In genomic region chr8:89632304-89632703, GRCm38 (mm10) we compare ENCODE assay signal across 23 mouse cellular contexts.
DNase-seq lines count a peak whose midpoint lies in the region; ATAC-seq and TF ChIP-seq lines count a peak whose summit lies in the region.
"Had no signal": no experiment of that assay in that cellular context is flagged by ENCODE, and none has a peak within 500 bp of the region (broad histone marks: within the 10 kb centered on the region; RNA-seq: fewer than 3 reads in every experiment).

No protein-coding gene starts in this region.

- no peak for ATAC-seq in embryonic facial prominence, embryonic 14.5 days (ENCODE audit: low read depth)
- no peak for ATAC-seq in lung, embryonic 14.5 days (ENCODE audit: insufficient read depth)
- peak; percentile 32; the same call in 1 of the 2 replicates for ATAC-seq in limb, embryonic 13.5 days (ENCODE audit: low FRiP score, low read depth)
- ATAC-seq in hindbrain, embryonic 14.5 days (ENCODE audit: low FRiP score): no peak
- ATAC-seq: activated CD4-positive, CD25-positive, alpha-beta regulatory T cell, adult 4 months; forebrain, embryonic 16.5 days; Patski had no signal

- H3K4me1 ChIP-seq in embryonic facial prominence, embryonic 14.5 days (ENCODE audit: control insufficient read depth, insufficient read depth, low read length): no peaks in the 10 kb centered on the region
- no peaks in the 10 kb centered on the region for H3K4me1 ChIP-seq in embryonic facial prominence, embryonic 10.5 days
- H3K4me1 ChIP-seq in lung, embryonic 14.5 days (ENCODE audit: insufficient read depth): no peaks in the 10 kb centered on the region
- peaks cover 3% of the 10 kb centered on the region; the same call in 1 of the 2 replicates for H3K4me1 ChIP-seq in limb, embryonic 13.5 days
- H3K4me1 ChIP-seq in hindbrain, embryonic 14.5 days (replicated peaks; ENCODE audit: control insufficient read depth, insufficient read depth, low read length): no peaks in the 10 kb centered on the region
- H3K4me1 ChIP-seq: embryonic facial prominence, embryonic 15.5 days; heart, embryonic 15.5 days; hindbrain, embryonic 13.5 days had no signal

- H3K27me3 ChIP-seq in embryonic facial prominence, embryonic 14.5 days (replicated peaks; ENCODE audit: control insufficient read depth, insufficient read depth, low read length): no peaks in the 10 kb centered on the region; the same call in 1 of the 2 replicates
- no peaks in the 10 kb centered on the region for H3K27me3 ChIP-seq in embryonic facial prominence, embryonic 10.5 days (replicated peaks; ENCODE audit: low read depth, poor library complexity, severe bottlenecking)
- no peaks in the 10 kb centered on the region for H3K27me3 ChIP-seq in lung, embryonic 14.5 days (ENCODE audit: insufficient read depth, low read length)
- H3K27me3 ChIP-seq in limb, embryonic 13.5 days: peaks cover 75% of the 10 kb centered on the region
- no peaks in the 10 kb centered on the region for H3K27me3 ChIP-seq in hindbrain, embryonic 14.5 days (ENCODE audit: control insufficient read depth, insufficient read depth, low read length)
- H3K27me3 ChIP-seq: embryonic facial prominence, embryonic 15.5 days; heart, embryonic 15.5 days had no signal

- H3K9ac ChIP-seq in embryonic facial prominence, embryonic 14.5 days (ENCODE audit: low read depth, low read length): no peak overlapping the region
- H3K9ac ChIP-seq in lung, embryonic 14.5 days: no peak overlapping the region
- no peak overlapping the region for H3K9ac ChIP-seq in limb, embryonic 13.5 days
- no peak overlapping the region for H3K9ac ChIP-seq in hindbrain, embryonic 14.5 days
- H3K9ac ChIP-seq: embryonic facial prominence, embryonic 15.5 days; heart, embryonic 15.5 days; hindbrain, embryonic 13.5 days had no signal

- no peaks in the 10 kb centered on the region for H3K36me3 ChIP-seq in embryonic facial prominence, embryonic 14.5 days (ENCODE audit: control insufficient read depth, insufficient read depth, low read length)
- H3K36me3 ChIP-seq in embryonic facial prominence, embryonic 10.5 days (replicated peaks): no peaks in the 10 kb centered on the region
- H3K36me3 ChIP-seq in lung, embryonic 14.5 days (ENCODE audit: insufficient read depth): no peaks in the 10 kb centered on the region
- no peaks in the 10 kb centered on the region for H3K36me3 ChIP-seq in limb, embryonic 13.5 days
- H3K36me3 ChIP-seq in hindbrain, embryonic 14.5 days (replicated peaks; ENCODE audit: control insufficient read depth, insufficient read depth): no peaks in the 10 kb centered on the region
- H3K36me3 ChIP-seq: embryonic facial prominence, embryonic 15.5 days; forebrain, embryonic 10.5 days; heart, embryonic 15.5 days; hindbrain, embryonic 13.5 days had no signal

- no peak for TF ChIP-seq CTCF in lung, embryonic 14.5 days (IDR thresholded peaks at IDR 0.05; ENCODE audit: low read depth)

- H3K27ac ChIP-seq in embryonic facial prominence, embryonic 14.5 days (replicated peaks; ENCODE audit: low read depth, low read length): no peak overlapping the region
- no peak overlapping the region for H3K27ac ChIP-seq in embryonic facial prominence, embryonic 10.5 days (replicated peaks)
- H3K27ac ChIP-seq in lung, embryonic 14.5 days (ENCODE audit: low read depth): no peak overlapping the region
- no peak overlapping the region for H3K27ac ChIP-seq in limb, embryonic 13.5 days
- no peak overlapping the region for H3K27ac ChIP-seq in hindbrain, embryonic 14.5 days
- H3K27ac ChIP-seq: embryonic facial prominence, embryonic 15.5 days; forebrain, embryonic 10.5 days; heart, adult 2 months; heart, embryonic 15.5 days; hindbrain, embryonic 13.5 days had no signal

- no peaks in the 10 kb centered on the region for H3K9me3 ChIP-seq in embryonic facial prominence, embryonic 14.5 days (ENCODE audit: control insufficient read depth, low read length)
- H3K9me3 ChIP-seq in embryonic facial prominence, embryonic 10.5 days: no peaks in the 10 kb centered on the region
- no peaks in the 10 kb centered on the region for H3K9me3 ChIP-seq in lung, embryonic 14.5 days (ENCODE audit: low read depth, low read length)
- H3K9me3 ChIP-seq in limb, embryonic 13.5 days: no peaks in the 10 kb centered on the region
- no peaks in the 10 kb centered on the region for H3K9me3 ChIP-seq in hindbrain, embryonic 14.5 days (ENCODE audit: control insufficient read depth, low read length)
- H3K9me3 ChIP-seq: embryonic facial prominence, embryonic 15.5 days; forebrain, embryonic 10.5 days; heart, embryonic 15.5 days; hindbrain, embryonic 13.5 days had no signal

- H3K4me2 ChIP-seq in embryonic facial prominence, embryonic 14.5 days (ENCODE audit: low read depth, low read length): no peak overlapping the region
- H3K4me2 ChIP-seq in lung, embryonic 14.5 days: no peak overlapping the region
- H3K4me2 ChIP-seq in limb, embryonic 13.5 days (replicated peaks): no peak overlapping the region
- no peak overlapping the region for H3K4me2 ChIP-seq in hindbrain, embryonic 14.5 days (replicated peaks)
- H3K4me2 ChIP-seq: embryonic facial prominence, embryonic 15.5 days; heart, embryonic 11.5 days; heart, embryonic 15.5 days; hindbrain, embryonic 13.5 days had no signal

- 66% methylated on average over 5 of the region's 5 CpGs for WGBS in embryonic facial prominence, embryonic 14.5 days
- WGBS in embryonic facial prominence, embryonic 10.5 days: 79% methylated on average over 5 of the region's 5 CpGs
- WGBS in lung, embryonic 14.5 days: 49% methylated on average over 5 of the region's 5 CpGs
- 43% methylated on average over 5 of the region's 5 CpGs for WGBS in limb, embryonic 13.5 days
- WGBS in hindbrain, embryonic 14.5 days: 60% methylated on average over 5 of the region's 5 CpGs

- H3K4me3 ChIP-seq in embryonic facial prominence, embryonic 14.5 days (ENCODE audit: low read depth, low read length): no peak overlapping the region
- H3K4me3 ChIP-seq in embryonic facial prominence, embryonic 10.5 days: no peak overlapping the region
- H3K4me3 ChIP-seq in lung, embryonic 14.5 days (ENCODE audit: low read depth, low read length): no peak overlapping the region
- H3K4me3 ChIP-seq in limb, embryonic 13.5 days: no peak overlapping the region
- no peak overlapping the region for H3K4me3 ChIP-seq in hindbrain, embryonic 14.5 days (replicated peaks; ENCODE audit: low read length)
- H3K4me3 ChIP-seq: embryonic facial prominence, embryonic 15.5 days; erythroblast, embryonic 14.5 days; forebrain, embryonic 10.5 days; heart, adult 2 months; heart, embryonic 15.5 days; hindbrain, embryonic 13.5 days had no signal

- peak; percentile 40 for DNase-seq in embryonic facial prominence, embryonic 14.5 days (ENCODE audit: low spot score)
- no peak for DNase-seq in embryonic facial prominence, embryonic 10.5 days (ENCODE audit: low spot score)
- peak; percentile 8 for DNase-seq in lung, embryonic 14.5 days
- no peak for DNase-seq in lung, postnatal 25 days (ENCODE audit: low spot score)
- peak; percentile 16 for DNase-seq in brain, adult 2 months (ENCODE audit: low read depth, low spot score)
- DNase-seq in hindbrain, embryonic 14.5 days (ENCODE audit: low spot score): no peak
- no peak for DNase-seq in kidney, adult 18-20 months
- DNase-seq: adrenal gland, postnatal 14 days; cerebellum, adult 2 months; cerebellum, postnatal 14 days; gastrocnemius, postnatal 14 days; heart, adult 2 months; heart, postnatal 14 days had no signal

Comparison
In these comparisons a context has a peak if more than half of its experiments do, and no peak if none do; other contexts are left out.
1. DNase-seq: peak in embryonic facial prominence, embryonic 14.5 days (single experiment), lung, embryonic 14.5 days (single experiment) and brain, adult 2 months (single experiment); none in embryonic facial prominence, embryonic 10.5 days (single experiment), lung, postnatal 25 days (single experiment), hindbrain, embryonic 14.5 days (single experiment) and kidney, adult 18-20 months (single experiment).